Mouse (Mus musculus) lung, embryonic 15.5 days (tissue): ENCODE results near the gene Dlg2. TPM values are rescaled to one million over a fixed set of nuclear protein-coding genes. Genes with fewer than 3 reads are reported as not detected.

Experiments
- ATAC-seq: fragments of 200-750 bp; cut with Nextera tagmentation; 2 replicates; pipeline ENCODE4 v1.8.0; 2017; ENCODE audit warnings: moderate number of reproducible peaks, borderline replicate concordance; ENCODE audit not compliant: low FRiP score, low TSS enrichment; ENCODE audit errors: extremely low read depth
- H3K27ac ChIP-seq: fragments of 300-500 bp; sonication (generic); 2 replicates; pipeline ENCODE4 v1.5.1; 2015; ENCODE audit warnings: moderate library complexity, mild to moderate bottlenecking, inconsistent platforms
- H3K27me3 ChIP-seq: fragments of 300-500 bp; sonication (generic); 2 replicates; pipeline ENCODE4 v1.6.1; 2015; ENCODE audit warnings: inconsistent platforms
- H3K36me3 ChIP-seq: fragments of 300-500 bp; sonication (generic); 2 replicates; pipeline ENCODE4 v1.6.1; 2015; ENCODE audit warnings: inconsistent platforms
- H3K4me1 ChIP-seq: fragments of 300-500 bp; sonication (generic); 2 replicates; pipeline ENCODE4 v1.6.1; 2015; ENCODE audit warnings: inconsistent platforms
- H3K4me2 ChIP-seq: fragments of 300-500 bp; sonication (generic); 2 replicates; pipeline ENCODE4 v1.6.1; 2015; ENCODE audit warnings: inconsistent platforms, mild to moderate bottlenecking, moderate library complexity
- H3K4me3 ChIP-seq: fragments of 300-500 bp; sonication (generic); 2 replicates; pipeline ENCODE4 v1.5.1; 2015; ENCODE audit warnings: mild to moderate bottlenecking, inconsistent platforms
- H3K9ac ChIP-seq: fragments of 300-500 bp; sonication (generic); 2 replicates; pipeline ENCODE4 v1.6.1; 2015; ENCODE audit warnings: inconsistent platforms
- H3K9me3 ChIP-seq: fragments of 300-500 bp; sonication (generic); 2 replicates; pipeline ENCODE4 v1.6.1; 2016; ENCODE audit warnings: inconsistent platforms
- WGBS: fragments of 180-500 bp; shearing (Covaris S2); methylation state at CpG from one replicate; pipeline ENCODE4 v1.1.7; 2015; 5-methylcytosine and 5-hydroxymethylcytosine counted together
- polyA plus RNA-seq: library from polyadenylated mRNA; unstranded; fragments of >200 nt; fragmentation: Nextera tagmentation; extraction: Ambion mirVana; gene quantifications from 2 replicates; pipeline ENCODE4 v1.2.1, GENCODE M21; 2015

The Dlg2 gene
- polyA plus RNA-seq, 1 experiment from 2014 or later = 2.3 TPM

GRCm38 (mm10) chr7:91514445-91514844 is 1038.0 kb downstream of the Dlg2 start:
- H3K27ac ChIP-seq = no peak overlapping the region
- no peak overlapping the region for H3K4me2 ChIP-seq
- no peaks in the 10 kb centered on the region for H3K9me3 ChIP-seq
- no peak overlapping the region for H3K4me3 ChIP-seq
- ATAC-seq = no peak
- H3K9ac ChIP-seq = no peak overlapping the region
- 44% methylated on average over 3 of the region's 3 CpGs for WGBS
- H3K36me3 ChIP-seq = no peaks in the 10 kb centered on the region
- no peaks in the 10 kb centered on the region for H3K4me1 ChIP-seq
- no peaks in the 10 kb centered on the region for H3K27me3 ChIP-seq

DNA sequence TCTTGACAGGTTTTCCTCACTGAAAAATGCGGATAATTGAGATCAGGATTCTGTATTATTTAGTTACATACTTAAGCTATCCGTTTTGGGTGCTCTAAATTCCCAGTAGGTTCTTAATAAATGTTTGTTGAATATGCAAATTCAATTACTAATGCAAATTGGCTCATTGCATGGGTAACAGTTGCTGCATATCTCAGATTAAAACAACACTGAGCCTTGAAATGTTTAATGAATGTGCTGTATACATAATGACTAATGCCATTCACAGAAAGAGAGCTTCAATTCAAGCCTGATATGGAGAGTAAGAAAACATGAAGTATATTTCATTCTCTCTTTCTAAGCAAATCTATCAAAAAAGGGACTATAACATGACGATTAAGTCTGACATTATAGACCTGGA is 1039.8 kb downstream of the Dlg2 start:
- Histone ChIP-seq H3K9ac (no peak overlapping the region), H3K4me3 (no peak overlapping the region), H3K9me3 (no peaks in the 10 kb centered on the region), H3K4me1 (no peaks in the 10 kb centered on the region), H3K27me3 (no peaks in the 10 kb centered on the region), H3K4me2 (no peak overlapping the region), H3K27ac (no peak overlapping the region), H3K36me3 (no peaks in the 10 kb centered on the region)
- ATAC-seq = no peak
- 62% methylated on average over 3 of the region's 3 CpGs for WGBS

GRCm38 (mm10) chr7:91525859-91526258 is 1049.4 kb downstream of the Dlg2 start:
- Histone ChIP-seq H3K9me3 (no peaks in the 10 kb centered on the region), H3K4me2 (no peak overlapping the region), H3K4me3 (no peak overlapping the region), H3K27ac (no peak overlapping the region), H3K27me3 (no peaks in the 10 kb centered on the region), H3K4me1 (no peaks in the 10 kb centered on the region), H3K36me3 (no peaks in the 10 kb centered on the region), H3K9ac (no peak overlapping the region)
- 91% methylated on average over 1 of the region's 1 CpGs for WGBS
- ATAC-seq = no peak

- no peak overlapping the region for H3K27ac ChIP-seq
- no peak overlapping the region for H3K9ac ChIP-seq
- peaks cover 5% of the 10 kb centered on the region for H3K27me3 ChIP-seq
- H3K4me3 ChIP-seq = peak overlapping the region; percentile 27
- under 1% methylated on average over 29 of the region's 29 CpGs for WGBS
- no peaks in the 10 kb centered on the region for H3K4me1 ChIP-seq
- H3K4me2 ChIP-seq = peak overlapping the region; percentile 57
- peak; percentile 46 for ATAC-seq
- no peaks in the 10 kb centered on the region for H3K36me3 ChIP-seq
- H3K9me3 ChIP-seq = no peaks in the 10 kb centered on the region
These were observed 1066.3 kb downstream of the Dlg2 start for GRCm38 (mm10) chr7:91542597-91543285.

DNA sequence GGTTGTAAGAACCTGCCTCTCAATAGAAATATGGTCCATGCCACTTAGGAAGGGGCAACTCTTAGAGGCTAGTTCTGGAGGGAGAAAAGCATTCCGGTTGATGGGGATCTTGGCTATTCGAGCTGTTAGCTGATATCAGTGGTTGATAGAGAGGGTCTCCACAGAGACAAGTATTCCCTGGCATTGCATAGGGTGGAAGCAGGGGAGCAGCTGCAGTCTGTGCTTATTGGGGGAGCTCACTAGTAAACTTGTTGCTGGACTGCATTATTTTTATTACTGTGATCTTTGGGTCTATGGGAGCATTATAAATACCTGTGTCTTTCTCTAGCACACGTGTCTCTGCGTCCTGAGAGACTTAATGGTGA is 1066.8 kb downstream of the Dlg2 start:
- Histone ChIP-seq H3K4me3 (peak overlapping the region; percentile 27), H3K36me3 (no peaks in the 10 kb centered on the region), H3K9me3 (no peaks in the 10 kb centered on the region), H3K27me3 (peaks cover 5% of the 10 kb centered on the region), H3K4me1 (no peaks in the 10 kb centered on the region), H3K27ac (no peak overlapping the region), H3K4me2 (peak overlapping the region; percentile 57), H3K9ac (no peak overlapping the region)
- no peak for ATAC-seq
- WGBS = 36% methylated on average over 4 of the region's 4 CpGs

GRCm38 (mm10) chr7:91544600-91544999 is 1068.1 kb downstream of the Dlg2 start:
- Histone ChIP-seq H3K4me1 (no peaks in the 10 kb centered on the region), H3K36me3 (no peaks in the 10 kb centered on the region), H3K4me3 (no peak overlapping the region), H3K9me3 (no peaks in the 10 kb centered on the region), H3K4me2 (no peak overlapping the region), H3K27ac (no peak overlapping the region), H3K9ac (no peak overlapping the region), H3K27me3 (peaks cover 5% of the 10 kb centered on the region)
- no peak for ATAC-seq
- WGBS = 61% methylated on average over 3 of the region's 3 CpGs

DNA sequence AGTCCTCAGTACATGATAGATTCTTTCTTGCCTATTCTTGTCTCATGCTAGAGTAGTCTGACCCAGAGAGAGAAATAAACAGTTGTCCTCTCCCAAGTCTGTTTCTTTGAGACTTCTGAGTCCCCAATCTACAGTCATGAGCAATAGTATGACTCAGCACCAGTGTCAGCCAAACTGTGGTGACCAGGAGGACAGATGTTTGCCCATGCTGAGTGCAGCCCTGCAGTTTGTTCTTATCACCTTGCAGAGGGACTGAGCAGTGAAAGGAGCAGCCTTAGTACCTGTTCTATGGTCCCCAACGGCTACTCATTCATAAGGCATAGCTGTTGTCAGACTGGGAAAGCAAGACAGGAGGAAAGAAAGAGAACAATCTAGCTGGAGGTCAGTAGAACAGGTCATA is 1072.3 kb downstream of the Dlg2 start:
- no peak overlapping the region for H3K9ac ChIP-seq
- H3K4me2 ChIP-seq = no peak overlapping the region
- WGBS = 53% methylated on average over 1 of the region's 1 CpGs
- no peaks in the 10 kb centered on the region for H3K36me3 ChIP-seq
- H3K4me3 ChIP-seq = no peak overlapping the region
- no peak overlapping the region for H3K27ac ChIP-seq
- no peaks in the 10 kb centered on the region for H3K9me3 ChIP-seq
- no peak for ATAC-seq
- H3K4me1 ChIP-seq = no peaks in the 10 kb centered on the region
- no peaks in the 10 kb centered on the region for H3K27me3 ChIP-seq

GRCm38 (mm10) chr7:91557582-91557981 is 1081.1 kb downstream of the Dlg2 start:
- Histone ChIP-seq H3K4me1 (no peaks in the 10 kb centered on the region), H3K4me3 (no peak overlapping the region), H3K27ac (no peak overlapping the region), H3K4me2 (no peak overlapping the region), H3K27me3 (no peaks in the 10 kb centered on the region), H3K9me3 (no peaks in the 10 kb centered on the region), H3K36me3 (no peaks in the 10 kb centered on the region), H3K9ac (no peak overlapping the region)
- ATAC-seq = no peak

- H3K4me3 ChIP-seq = no peak overlapping the region
- no peaks in the 10 kb centered on the region for H3K27me3 ChIP-seq
- H3K4me1 ChIP-seq = no peaks in the 10 kb centered on the region
- ATAC-seq = no peak
- H3K9ac ChIP-seq = no peak overlapping the region
- no peak overlapping the region for H3K27ac ChIP-seq
- H3K36me3 ChIP-seq = no peaks in the 10 kb centered on the region
- no peak overlapping the region for H3K4me2 ChIP-seq
- no peaks in the 10 kb centered on the region for H3K9me3 ChIP-seq
These were observed 1091.0 kb downstream of the Dlg2 start for GRCm38 (mm10) chr7:91567423-91567822.

DNA sequence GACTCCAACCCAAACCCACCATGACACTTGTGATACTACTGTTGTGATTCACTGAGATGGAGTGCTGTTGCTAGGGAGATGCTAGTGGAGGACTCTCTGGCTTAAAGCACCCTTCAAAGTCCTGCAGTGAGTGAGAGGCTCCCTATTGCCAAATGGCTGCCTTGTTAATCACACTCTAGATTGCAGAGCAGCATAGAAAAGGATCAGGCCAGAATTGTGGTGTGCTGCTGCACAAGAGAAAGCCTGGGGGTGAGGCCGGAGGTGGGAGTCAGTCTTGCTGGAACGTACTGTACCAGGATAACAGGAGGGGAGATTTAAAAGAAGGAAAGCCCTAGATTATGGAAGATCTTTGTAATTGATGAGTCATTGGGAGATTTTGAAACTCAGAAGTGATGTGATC is 1094.5 kb downstream of the Dlg2 start:
- no peak overlapping the region for H3K4me2 ChIP-seq
- no peak overlapping the region for H3K9ac ChIP-seq
- H3K27me3 ChIP-seq = no peaks in the 10 kb centered on the region

GRCm38 (mm10) chr7:91572666-91573065 is 1096.2 kb downstream of the Dlg2 start:
- no peak for ATAC-seq
- no peak overlapping the region for H3K27ac ChIP-seq
- no peak overlapping the region for H3K9ac ChIP-seq
- H3K4me3 ChIP-seq = no peak overlapping the region
- no peak overlapping the region for H3K4me2 ChIP-seq
- no peaks in the 10 kb centered on the region for H3K9me3 ChIP-seq
- H3K27me3 ChIP-seq = no peaks in the 10 kb centered on the region
- WGBS = 42% methylated on average over 2 of the region's 2 CpGs
- H3K4me1 ChIP-seq = no peaks in the 10 kb centered on the region
- no peaks in the 10 kb centered on the region for H3K36me3 ChIP-seq

More for the DNA sequence above, 1094.5 kb downstream of the Dlg2 start:
- Histone ChIP-seq H3K4me3 (no peak overlapping the region), H3K9me3 (no peaks in the 10 kb centered on the region), H3K36me3 (no peaks in the 10 kb centered on the region), H3K4me1 (no peaks in the 10 kb centered on the region), H3K27ac (no peak overlapping the region)
- no peak for ATAC-seq
- 76% methylated on average over 2 of the region's 2 CpGs for WGBS

GRCm38 (mm10) chr7:91573321-91573720 is 1096.8 kb downstream of the Dlg2 start:
- Histone ChIP-seq H3K4me1 (no peaks in the 10 kb centered on the region), H3K9me3 (no peaks in the 10 kb centered on the region), H3K27ac (no peak overlapping the region), H3K27me3 (no peaks in the 10 kb centered on the region), H3K4me2 (no peak overlapping the region), H3K9ac (no peak overlapping the region), H3K36me3 (no peaks in the 10 kb centered on the region), H3K4me3 (no peak overlapping the region)
- ATAC-seq = no peak

- Histone ChIP-seq H3K27me3 (no peaks in the 10 kb centered on the region), H3K4me1 (no peaks in the 10 kb centered on the region), H3K36me3 (no peaks in the 10 kb centered on the region), H3K4me3 (no peak overlapping the region), H3K9ac (no peak overlapping the region), H3K27ac (no peak overlapping the region), H3K9me3 (no peaks in the 10 kb centered on the region), H3K4me2 (no peak overlapping the region)
- WGBS = 72% methylated on average over 6 of the region's 6 CpGs
- no peak for ATAC-seq
These were observed 1099.7 kb downstream of the Dlg2 start for GRCm38 (mm10) chr7:91576216-91576615.
